Mouse (Mus musculus): ENCODE data around the gene 4930564D02Rik.

4930564D02Rik gene

GRCm38 (mm10) chr3:105066544-105066943 is at the start of gene 4930564D02Rik:
4930564D02Rik (plus strand) TSS chr3:105066844.
- DNase-seq = no peak

GRCm38 (mm10) chr3:105017314-105017713 is 49.3 kb upstream of the 4930564D02Rik start:
- DNase-seq = no peak

GRCm38 (mm10) chr3:105018085-105018782 is 48.4 kb upstream of the 4930564D02Rik start:
- peak; percentile 66 to 79 for DNase-seq

- DNase-seq = no peak
Observed at GRCm38 (mm10) chr3:105018783-105019105, 47.9 kb upstream of the 4930564D02Rik start.

GRCm38 (mm10) chr3:105019826-105020692 is 46.6 kb upstream of the 4930564D02Rik start:
- DNase-seq = peak; percentile 60 to 79

GRCm38 (mm10) chr3:105023371-105024005 is 43.2 kb upstream of the 4930564D02Rik start:
- DNase-seq = no peak

GRCm38 (mm10) chr3:105036281-105036847 is 30.3 kb upstream of the 4930564D02Rik start:
- no peak for DNase-seq

GRCm38 (mm10) chr3:105037240-105037770 is 29.3 kb upstream of the 4930564D02Rik start:
- DNase-seq = no peak

- DNase-seq = no peak
Observed at GRCm38 (mm10) chr3:105040002-105040401, 26.6 kb upstream of the 4930564D02Rik start.

- no peak for DNase-seq
Observed at GRCm38 (mm10) chr3:105040983-105041625, 25.5 kb upstream of the 4930564D02Rik start.

- no peak for DNase-seq
Observed at GRCm38 (mm10) chr3:105043746-105044145, 22.9 kb upstream of the 4930564D02Rik start.

GRCm38 (mm10) chr3:105046870-105047269 is 19.8 kb upstream of the 4930564D02Rik start:
- DNase-seq = no peak

- DNase-seq = peak; percentile 75 to 80
Observed at GRCm38 (mm10) chr3:105047616-105048015, 19.0 kb upstream of the 4930564D02Rik start.

GRCm38 (mm10) chr3:105049848-105050247 is 16.8 kb upstream of the 4930564D02Rik start:
- peak; percentile 42 to 53 for DNase-seq

GRCm38 (mm10) chr3:105051103-105051502 is 15.5 kb upstream of the 4930564D02Rik start:
- DNase-seq = no peak

- DNase-seq = no peak
Observed at GRCm38 (mm10) chr3:105052171-105052936, 14.3 kb upstream of the 4930564D02Rik start.

- DNase-seq = peak; percentile 99
Observed at GRCm38 (mm10) chr3:105052937-105053697, 13.5 kb upstream of the 4930564D02Rik start, which contains the start of gene Cttnbp2nl. Cttnbp2nl (minus strand) TSS chr3:105053146.

- DNase-seq = no peak
Observed at GRCm38 (mm10) chr3:105053698-105054001, 13.0 kb upstream of the 4930564D02Rik start.

GRCm38 (mm10) chr3:105054952-105055351 is 11.7 kb upstream of the 4930564D02Rik start:
- peak; percentile 84 to 90 for DNase-seq

- peak; percentile 63 to 67 for DNase-seq
Observed at GRCm38 (mm10) chr3:105055666-105056065, 11.0 kb upstream of the 4930564D02Rik start.

All from lung, adult 18-20 months (tissue).